Mouse (Mus musculus): Measurements from ENCODE around the gene Armh3. TPM values are rescaled to one million over a fixed set of nuclear protein-coding genes. Genes with fewer than 3 reads are reported as not detected.

The Armh3 gene
- total RNA-seq, 2 experiments from 2014 or later, result 20.8 to 21.9 TPM

- peak; percentile 48 to 57 for DNase-seq (ENCODE audit: low spot score in 2 of 2)
- intact Hi-C loops (cut with DNase I), result no loop called here
Measured at GRCm38 (mm10) chr19:45782315-45783001, 215.8 kb downstream of the Armh3 start.

GRCm38 (mm10) chr19:45781676-45782075 lies 216.6 kb downstream of the Armh3 start:
- intact Hi-C loops (cut with DNase I), result no loop called here
- DNase-seq (ENCODE audit: low spot score in 2 of 2), result no peak

DNA sequence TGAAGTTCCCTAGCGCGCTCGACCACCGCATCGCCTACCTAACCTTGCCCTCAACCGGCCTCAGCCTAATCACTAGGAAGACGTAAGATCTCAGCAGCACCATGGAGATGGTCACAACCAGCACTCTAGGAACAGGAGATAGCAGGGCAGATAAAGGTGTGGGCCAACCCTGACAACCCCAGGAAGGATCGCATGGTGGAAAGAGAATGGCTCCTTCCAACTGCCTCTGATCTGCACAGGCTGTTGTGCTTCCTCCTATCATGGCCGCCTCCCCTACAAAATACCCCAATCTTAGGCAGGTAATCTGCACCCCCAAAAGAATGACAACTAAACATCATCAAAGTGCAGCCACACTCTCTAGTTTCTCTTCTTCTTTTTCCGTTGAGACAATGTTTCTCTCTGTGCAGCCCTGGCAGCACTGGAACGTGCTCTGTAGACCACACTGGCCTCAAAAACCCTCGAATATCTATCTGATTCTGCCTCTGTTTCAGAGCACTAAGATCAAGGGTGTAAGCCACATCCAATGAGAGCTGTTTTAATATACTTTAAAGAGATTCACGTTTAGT lies 217.9 kb downstream of the Armh3 start:
- intact Hi-C loops (cut with DNase I), result no loop called here

GRCm38 (mm10) chr19:45775486-45775885 lies 222.8 kb downstream of the Armh3 start:
- intact Hi-C loops (cut with DNase I), result no loop called here
- peak in 1 of 2 experiments; percentile 33 for DNase-seq (ENCODE audit: low spot score in 2 of 2)

More for the DNA sequence above, 217.9 kb downstream of the Armh3 start:
- DNase-seq (ENCODE audit: low spot score in 2 of 2), result no peak

GRCm38 (mm10) chr19:45771501-45771900 lies 226.8 kb downstream of the Armh3 start:
- no peak for DNase-seq (ENCODE audit: low spot score in 2 of 2)
- intact Hi-C loops (cut with DNase I), result no loop called here

Other genes starting within 250 kb of the Armh3 start
- 1 to 10 TPM; 6.8 to 7.6 TPM for gene Npm3, start 248.9 kb downstream of the Armh3 start, total RNA-seq (2021)
- gene Mgea5, start 214.7 kb downstream of the Armh3 start, total RNA-seq (2021), result 100 to 1,000 TPM; 132 to 136 TPM
- 100 to 1,000 TPM; 129 to 143 TPM for gene Kcnip2, start 182.4 kb downstream of the Armh3 start, total RNA-seq (2021)
- gene Hps6, start 5.0 kb upstream of the Armh3 start, total RNA-seq (2021), result 1 to 10 TPM; 3.8 to 4.6 TPM
- 10 to 100 TPM; 26.6 to 28.5 TPM for gene Pprc1, start 46.4 kb upstream of the Armh3 start, total RNA-seq (2021)
- 100 to 1,000 TPM in 1 of 2 experiments, 10 to 100 TPM in 1; 89.7 to 101 TPM for gene Ldb1, start 46.7 kb upstream of the Armh3 start, total RNA-seq (2021)
- 10 to 100 TPM; 37.6 to 38.8 TPM for gene Nolc1, start 77.4 kb upstream of the Armh3 start, total RNA-seq (2021)
- not detected for gene Elovl3, start 133.4 kb upstream of the Armh3 start, total RNA-seq (2021)
- gene Pitx3, start 149.8 kb upstream of the Armh3 start, total RNA-seq (2021), result not detected
- gene Gbf1, start 154.0 kb upstream of the Armh3 start, total RNA-seq (2021), result 100 to 1,000 TPM in 1 of 2 experiments, 10 to 100 TPM in 1; 90.3 to 100 TPM